Mouse (Mus musculus): ENCODE data around the gene Plpp7.

DNA sequence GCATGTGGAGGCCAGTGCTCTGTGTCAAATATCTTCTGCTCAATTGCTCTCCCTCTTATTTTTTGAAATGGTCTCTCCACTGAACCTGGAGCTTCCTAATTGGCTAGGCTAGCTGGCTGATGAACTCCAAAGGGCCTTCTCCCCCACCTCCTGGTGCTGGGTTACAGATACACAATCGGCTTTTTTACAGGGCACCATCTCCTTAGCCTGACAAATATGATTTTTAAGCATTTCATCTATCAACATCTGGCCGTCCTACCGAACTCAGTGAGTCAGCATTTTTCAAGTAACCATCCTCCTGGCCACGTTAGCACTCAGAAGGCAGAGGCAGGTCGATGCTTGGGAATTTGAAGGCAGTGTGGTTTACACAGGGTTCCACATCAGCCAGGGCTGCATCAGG is 49.3 kb downstream of the Plpp7 start:
- TF ChIP-seq GATA1 (IDR thresholded peaks at IDR 0.05; ENCODE audit: borderline replicate concordance, low read length) (no peak), FLI1 (IDR thresholded peaks at IDR 0.05; ENCODE audit: low read length) (no peak)

All from megakaryocyte, embryonic 14.5 days (primary cell).